Mouse (Mus musculus) layer of hippocampus, adult 18-20 months (tissue): ENCODE results near the gene Smok3a. TPM values are rescaled to one million over a fixed set of nuclear protein-coding genes. Genes with fewer than 3 reads are reported as not detected.
"Not testable (repeated sequence)": the region's sequence is repeated elsewhere in the genome, so short reads cannot be mapped to it uniquely, and the experiment has no call there.

Source experiments
- DNase-seq, 2 experiments: peaks; one replicate each; pipeline ENCODE4 v3.0.0; 2022; ENCODE audit warnings: low spot score in 2 of 2
- long read RNA-seq: library from polyadenylated mRNA; stranded (forward); transcript quantifications from one replicate; pipeline ENCODE4 v2.0.0, GENCODE M21; 2021
- total RNA-seq, 2 experiments: library from RNA; stranded (reverse); gene quantifications; 2 replicates each; pipeline ENCODE4 v1.2.3; 2021

Smok3a gene
- total RNA-seq = not detected
- long read RNA-seq = 0 reads

DNA sequence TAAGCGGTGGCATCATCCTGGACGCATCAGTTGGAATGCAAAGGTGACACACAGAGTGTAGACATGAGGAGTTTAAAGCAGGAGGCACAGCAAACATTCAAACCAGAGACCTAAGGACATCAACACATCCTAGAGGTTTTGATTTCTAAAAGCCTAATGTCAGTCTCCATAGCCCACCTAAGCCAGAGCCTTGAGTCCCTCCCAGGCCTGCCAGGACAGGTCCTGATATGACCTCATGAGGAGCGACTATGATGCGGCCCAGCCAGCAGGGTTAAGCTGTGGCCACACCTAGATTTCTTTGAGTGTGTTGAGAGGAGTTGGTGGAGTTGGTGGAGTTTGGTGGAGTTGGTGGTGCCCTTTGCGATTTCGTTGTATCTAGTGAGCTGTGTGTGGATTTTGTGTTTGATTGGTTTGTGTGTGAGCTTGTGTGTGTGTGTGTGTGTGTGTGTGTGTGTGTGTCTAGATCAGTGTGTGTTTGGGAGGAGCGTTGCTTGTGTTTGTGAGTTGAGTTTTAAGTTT, at the start of gene Smok3a, which contains the start of gene Smok3b:
Gene Smok3a (plus strand): TSS at position 301 of the 519 bp plus-strand sequence.
Gene Smok3b (plus strand): TSS at position 469 of the 519 bp plus-strand sequence.
- not testable (repeated sequence) for DNase-seq

DNA sequence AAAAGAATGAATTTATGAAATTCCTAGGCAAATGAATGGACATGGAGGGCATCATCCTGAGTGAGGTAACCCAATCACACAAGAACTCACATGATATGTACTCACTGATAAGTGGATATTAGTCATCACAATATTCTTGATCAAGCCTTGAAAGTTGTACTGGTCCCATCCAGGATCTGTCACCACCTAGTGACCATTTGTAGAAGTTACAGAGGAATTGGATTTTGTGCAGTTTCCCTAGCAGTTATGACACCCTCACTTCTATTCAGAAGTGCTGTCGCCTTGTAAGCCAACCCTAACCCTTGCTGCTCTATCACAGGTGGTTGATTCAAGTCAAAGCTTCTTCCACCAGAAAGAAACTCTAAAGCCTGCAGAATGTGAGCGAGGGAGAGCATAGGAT, 47.9 kb upstream of the Smok3a start:
- peak in 1 of 2 experiments; percentile 3 for DNase-seq

DNA sequence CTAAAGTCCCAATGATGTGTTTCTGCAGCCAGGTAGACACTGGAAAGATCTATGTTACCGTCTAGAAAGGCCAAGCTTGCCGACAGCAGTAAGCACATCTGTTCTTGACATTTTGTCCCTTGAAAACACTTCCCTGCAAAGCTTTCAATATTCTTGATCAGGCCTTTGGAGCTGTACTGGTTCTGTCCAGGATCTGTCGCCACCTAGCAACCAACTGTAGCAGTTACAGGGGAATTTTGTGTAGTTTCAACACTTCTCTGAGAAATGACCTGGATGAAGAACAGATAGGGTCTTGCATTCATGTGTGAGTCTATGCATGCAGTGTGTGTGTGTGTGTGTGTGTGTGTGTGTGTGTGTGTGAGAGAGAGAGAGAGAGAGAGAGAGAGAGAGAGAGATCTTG, 47.3 kb upstream of the Smok3a start:
- peak in 1 of 2 experiments; percentile 23 for DNase-seq

DNA sequence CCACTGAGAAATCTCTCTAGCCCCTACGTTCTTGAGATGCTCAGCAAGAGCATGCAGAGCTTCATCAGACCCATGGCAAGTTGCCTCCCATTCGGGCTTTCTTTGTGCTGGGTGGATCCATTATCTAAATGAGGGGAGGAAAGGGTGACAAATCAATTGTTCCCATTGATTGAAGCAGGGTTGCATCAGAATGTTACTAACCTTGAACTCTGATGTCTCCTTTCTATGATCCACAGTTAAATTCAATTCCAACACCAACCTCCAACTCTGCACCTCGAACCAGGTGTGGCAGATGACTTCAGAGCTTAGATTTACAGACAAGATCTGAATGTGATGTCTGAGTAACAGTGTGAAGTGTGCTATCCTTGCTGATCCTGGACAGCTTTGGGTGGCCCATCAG, 46.3 kb upstream of the Smok3a start:
- DNase-seq = no peak

DNA sequence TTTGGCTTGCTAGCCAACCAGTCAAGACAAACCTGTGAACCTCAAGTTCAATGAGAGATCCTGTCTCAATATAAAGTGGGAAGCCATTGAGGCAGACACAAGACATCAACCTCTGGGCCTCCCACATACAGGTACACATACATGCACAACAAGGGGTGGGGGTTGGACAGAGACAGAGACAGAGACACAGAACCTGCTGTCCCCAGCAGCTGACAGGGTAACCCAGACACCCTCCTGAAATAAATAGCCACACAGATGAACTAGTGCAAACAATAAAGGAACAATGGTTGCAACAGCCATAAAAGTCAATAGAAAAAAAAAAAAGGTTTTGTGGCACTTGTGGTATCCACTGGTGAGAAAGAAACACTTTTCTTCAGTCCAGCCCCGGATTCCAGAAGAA, 45.6 kb upstream of the Smok3a start:
- DNase-seq = no peak

DNA sequence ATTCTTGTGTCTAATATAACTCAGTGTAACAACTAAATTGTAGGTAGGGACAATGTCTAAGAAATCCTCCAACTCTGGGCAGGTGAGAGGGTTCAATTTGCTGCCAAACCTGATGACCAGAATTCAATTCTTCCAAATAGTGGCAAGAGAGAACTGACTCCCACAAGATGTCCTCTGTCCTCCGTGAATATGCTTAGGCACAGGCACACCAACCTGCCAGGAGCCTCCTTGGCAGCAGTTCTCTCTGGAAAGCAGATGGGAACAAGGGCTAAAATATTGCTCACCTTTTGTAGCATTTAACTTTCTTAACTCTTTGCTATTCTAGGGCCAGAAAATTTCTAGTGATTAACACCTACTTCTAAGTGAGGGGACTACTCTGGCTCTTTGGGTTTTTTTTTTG, 43.8 kb upstream of the Smok3a start:
- DNase-seq = no peak

DNA sequence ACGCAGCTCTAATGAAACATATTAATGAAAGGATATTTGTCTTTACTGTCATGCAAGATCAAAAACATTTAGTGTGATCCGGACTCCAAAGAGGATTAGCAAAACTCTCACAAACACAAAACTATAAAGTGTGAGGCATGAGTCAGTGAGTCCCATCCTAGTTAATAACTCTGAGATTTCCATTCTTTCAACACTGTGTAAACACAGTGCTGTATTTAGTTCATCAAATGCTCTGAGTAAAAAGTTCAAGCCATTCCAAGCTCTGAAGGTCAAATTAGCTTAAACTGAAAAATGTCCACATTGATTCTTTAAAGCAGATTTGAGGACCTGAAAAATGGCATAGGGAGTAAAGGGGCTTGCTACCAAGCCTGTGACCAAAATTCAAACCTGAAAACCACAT, 42.0 kb upstream of the Smok3a start:
- no peak for DNase-seq

DNA sequence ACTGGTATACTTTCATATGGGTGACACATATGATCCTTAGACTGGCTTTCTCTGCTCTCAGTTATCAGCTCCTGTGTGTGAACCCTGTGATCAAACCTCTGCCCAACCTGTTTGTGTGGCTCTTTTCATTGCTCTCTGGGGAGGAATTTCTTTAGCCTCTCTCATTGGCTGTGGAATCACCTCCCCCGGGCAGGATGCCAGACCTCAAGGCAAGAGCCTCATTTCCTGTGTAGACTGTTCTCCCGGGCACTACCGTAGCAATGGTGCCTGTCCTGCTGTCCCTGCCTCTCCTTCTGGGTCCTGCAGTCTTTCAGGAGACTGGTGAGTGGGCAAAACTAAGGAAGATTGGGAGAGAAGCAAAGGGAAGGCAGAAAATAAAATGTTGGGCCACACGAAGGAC, 39.8 kb upstream of the Smok3a start, which contains the start of gene Azgp1:
Gene Azgp1 (plus strand): TSS at position 221 of the 400 bp plus-strand sequence.
- no peak for DNase-seq

DNA sequence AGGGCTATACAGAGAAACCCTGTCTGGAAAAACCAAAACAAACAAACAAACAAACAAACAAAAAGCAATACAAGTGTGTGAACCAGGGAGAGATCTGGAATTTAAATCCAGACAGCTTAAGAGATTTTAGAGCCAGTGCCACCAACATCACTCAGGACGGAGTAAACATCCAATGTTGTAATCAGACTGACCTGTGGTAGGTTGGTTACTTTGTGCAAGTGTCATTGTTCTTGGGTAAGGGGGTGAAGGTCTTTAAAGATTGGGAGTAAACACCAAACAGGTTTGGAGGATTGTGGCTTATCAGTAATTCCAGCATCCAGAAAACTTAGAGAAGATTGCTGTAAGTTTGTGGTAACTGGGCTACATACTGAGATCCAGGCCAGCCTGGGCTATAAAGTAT, 34.7 kb upstream of the Smok3a start:
- no peak for DNase-seq

DNA sequence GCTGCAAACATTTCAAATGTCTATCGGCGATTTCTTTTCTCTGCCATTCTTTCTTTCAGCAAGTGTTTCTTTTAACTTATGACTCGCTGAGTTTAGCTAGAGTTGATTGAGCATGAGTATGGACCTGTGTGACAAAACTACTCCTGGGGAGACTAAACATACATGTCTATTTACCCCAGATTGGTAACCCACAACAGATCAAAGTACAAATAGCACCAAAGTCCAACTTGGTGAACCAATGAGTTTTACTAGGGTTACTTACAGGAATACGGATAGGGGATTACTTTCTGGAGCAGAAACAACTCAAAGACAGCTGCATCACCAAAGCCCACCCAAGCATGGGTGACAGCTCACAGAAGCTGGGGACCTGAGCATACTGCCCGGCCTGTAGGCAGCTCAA, 11.6 kb upstream of the Smok3a start:
- no peak for DNase-seq

DNA sequence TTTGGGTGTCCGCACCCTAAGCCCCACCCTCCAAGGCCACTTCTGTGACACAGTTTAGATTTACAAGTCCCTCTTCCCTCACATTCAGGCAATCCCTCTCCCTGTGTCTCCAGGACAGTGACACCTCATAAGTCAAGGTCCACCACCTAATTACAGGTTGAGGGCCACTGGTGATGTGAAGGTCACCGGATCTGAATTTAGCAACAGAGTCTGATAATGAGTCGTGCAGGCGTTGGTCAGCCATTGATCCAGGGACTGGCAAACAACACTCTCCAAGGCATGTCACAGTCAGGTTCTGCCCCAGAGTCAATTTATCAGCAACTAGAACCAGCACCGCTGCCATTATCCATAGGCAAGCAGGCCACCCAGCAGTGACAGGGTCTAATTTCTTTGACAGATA, 8.7 kb upstream of the Smok3a start:
- DNase-seq = no peak

DNA sequence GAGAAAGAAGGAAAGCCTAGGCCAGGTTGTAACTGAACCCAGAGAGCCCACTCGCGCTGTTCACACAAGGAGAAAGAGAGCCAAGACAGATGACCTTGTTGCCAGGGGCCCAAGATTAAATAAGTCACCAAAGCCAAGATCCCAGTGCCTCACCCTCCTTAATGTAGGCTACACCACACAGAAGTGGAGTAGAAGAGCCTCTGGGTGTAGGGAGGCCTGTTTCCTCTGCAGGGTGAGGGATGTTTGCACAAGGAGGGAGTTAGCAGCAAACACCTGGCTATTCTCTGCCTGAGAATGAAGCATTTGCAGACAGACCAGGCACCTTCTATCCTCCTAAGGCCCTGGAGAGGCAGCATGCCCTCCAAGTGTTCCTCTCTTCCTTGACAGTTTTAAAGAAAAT, 4.5 kb upstream of the Smok3a start:
- DNase-seq = no peak

DNA sequence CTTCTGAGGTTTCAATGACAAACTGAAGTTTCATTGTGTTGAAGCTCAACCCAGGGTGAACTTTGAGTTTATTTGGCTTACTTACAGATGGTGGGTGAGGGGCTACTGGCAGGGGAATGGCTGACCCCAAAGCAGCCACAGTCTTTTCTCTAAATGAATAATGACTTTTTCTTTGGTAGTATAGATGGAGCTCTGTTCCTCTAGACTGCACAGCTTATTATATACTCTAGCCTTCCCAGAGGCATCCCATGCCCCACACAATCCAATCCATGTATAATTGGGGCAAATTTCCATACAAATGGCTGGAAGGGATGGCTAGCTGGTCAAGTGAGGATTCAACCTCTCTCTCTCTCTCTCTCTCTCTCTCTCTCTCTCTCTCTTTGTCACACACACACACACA, 4.1 kb upstream of the Smok3a start:
- no peak for DNase-seq

DNA sequence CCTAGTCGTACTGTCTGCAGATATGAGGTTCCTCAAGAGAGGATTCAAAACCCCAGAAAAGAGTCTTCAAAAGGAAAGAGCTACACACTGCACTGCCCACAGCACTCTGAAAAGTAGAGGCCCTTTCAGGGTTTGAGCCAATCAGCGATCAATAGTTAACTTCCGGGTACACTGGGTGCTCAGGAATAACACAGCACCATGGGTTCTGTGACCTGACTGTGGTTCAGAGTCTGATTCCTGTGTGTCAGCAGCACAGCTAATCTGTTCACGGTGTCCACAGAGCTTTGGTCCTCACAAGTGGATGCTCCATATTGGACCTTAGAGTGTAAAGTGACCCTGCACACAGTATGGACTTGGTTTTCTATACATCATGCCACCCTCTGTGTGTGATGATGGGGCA, 1.5 kb upstream of the Smok3a start:
- DNase-seq = not testable (repeated sequence)

DNA sequence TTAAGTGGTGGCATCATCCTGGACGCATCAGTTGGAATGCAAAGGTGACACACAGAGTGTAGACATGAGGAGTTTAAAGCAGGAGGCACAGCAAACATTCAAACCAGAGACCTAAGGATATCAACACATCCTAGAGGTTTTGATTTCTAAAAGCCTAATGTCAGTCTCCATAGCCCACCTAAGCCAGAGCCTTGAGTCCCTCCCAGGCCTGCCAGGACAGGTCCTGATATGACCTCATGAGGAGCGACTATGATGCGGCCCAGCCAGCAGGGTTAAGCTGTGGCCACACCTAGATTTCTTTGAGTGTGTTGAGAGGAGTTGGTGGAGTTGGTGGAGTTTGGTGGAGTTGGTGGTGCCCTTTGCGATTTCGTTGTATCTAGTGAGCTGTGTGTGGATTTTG, 31.8 kb downstream of the Smok3a start, which contains the start of gene Smok3c:
Gene Smok3c (plus strand): TSS at position 301 of the 400 bp plus-strand sequence.
- not testable (repeated sequence) for DNase-seq

DNA sequence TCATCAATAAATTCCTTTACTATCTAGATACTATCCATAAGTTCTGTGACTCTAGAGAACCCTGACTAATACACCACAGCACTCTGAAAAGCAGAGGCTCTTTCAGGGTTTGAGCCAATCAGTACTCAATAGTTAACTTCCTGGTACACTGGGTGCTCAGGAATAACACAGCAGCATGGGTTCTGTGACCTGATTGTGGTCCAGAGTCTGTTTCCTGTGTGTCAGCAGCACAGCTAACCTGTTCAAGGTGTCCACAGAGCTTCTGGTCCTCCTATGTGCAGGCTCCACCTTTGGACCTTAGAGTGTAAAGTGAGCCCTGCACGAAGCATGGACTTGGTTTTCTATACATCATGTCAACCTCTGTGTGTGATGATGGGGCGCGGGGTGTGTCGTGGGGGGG, 52.7 kb downstream of the Smok3a start:
- no peak for DNase-seq

DNA sequence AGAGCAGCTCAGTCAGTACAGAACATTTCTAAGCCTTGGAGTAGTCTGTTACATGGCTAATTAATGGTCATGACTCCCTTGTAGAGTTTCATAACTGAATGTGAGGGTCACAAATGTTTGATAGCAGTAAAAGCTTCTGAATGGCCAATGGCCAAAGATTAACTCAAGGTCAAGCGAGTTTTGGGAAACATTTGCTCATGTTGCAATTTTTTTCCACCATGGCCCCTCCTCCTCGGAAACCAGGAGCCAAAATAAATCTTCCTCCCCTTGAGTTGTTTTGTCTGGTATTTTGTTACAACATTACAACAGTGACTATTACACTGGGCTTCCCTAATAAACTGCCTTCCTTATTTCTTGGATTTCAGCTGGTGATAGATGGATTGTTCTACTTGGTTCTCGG, 54.6 kb downstream of the Smok3a start:
- no peak for DNase-seq

DNA sequence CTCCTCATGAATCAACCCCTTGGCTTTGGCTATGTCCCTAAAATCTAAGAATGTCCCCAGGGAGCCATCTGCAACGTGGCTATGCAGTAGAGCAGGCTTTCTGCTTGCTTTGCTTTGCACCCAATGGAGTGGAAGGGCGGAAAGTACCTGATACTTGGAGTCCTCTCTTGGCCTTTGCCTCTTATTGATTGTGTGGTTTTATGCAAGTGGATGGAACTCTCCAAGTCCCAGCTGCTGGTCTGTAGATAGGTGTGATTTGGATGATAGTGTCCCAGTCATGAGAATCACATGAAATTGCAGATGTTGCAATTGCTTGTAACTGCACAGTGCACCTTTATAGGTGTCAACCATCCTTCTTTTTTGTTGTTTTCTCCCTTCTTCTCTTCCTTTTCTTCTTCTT, 55.1 kb downstream of the Smok3a start:
- no peak for DNase-seq

DNA sequence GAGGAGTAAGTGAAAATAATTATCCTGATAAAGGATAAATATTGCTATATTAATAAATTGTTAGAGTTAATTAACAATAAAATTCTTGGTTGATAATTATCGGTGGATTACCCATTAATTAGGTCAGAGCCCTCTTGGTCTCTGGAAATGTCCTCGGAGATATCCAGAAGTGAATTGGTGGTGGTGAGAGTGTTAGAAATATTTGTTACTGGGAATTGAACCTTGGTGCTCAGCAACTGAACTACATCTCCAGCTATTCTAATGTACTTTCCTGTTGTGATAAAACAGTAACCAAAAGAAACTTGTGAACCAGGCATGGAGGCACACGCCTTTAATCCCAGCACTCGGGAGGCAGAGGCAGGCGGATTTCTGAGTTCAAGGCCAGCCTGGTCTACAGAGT, 59.4 kb downstream of the Smok3a start:
- no peak for DNase-seq

DNA sequence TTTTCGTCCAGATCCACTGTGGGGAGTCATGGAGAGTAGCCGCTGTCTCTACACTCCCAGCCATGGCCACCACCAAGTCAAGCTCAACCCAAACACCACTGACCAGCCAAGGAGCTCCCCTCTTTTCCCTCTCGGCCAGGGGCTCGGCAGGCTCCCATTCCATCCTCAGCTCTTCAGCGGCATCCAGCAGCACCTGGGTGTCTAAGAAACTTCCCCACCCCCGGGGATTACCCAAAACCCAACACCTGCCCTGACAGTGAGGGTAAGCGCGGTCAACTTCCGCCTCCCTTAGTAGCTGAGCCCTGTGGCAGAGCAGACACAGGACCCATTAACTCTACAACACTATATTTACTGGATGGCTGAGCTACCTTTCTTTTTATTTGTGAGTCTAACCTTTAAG, 60.4 kb downstream of the Smok3a start:
- no peak for DNase-seq

DNA sequence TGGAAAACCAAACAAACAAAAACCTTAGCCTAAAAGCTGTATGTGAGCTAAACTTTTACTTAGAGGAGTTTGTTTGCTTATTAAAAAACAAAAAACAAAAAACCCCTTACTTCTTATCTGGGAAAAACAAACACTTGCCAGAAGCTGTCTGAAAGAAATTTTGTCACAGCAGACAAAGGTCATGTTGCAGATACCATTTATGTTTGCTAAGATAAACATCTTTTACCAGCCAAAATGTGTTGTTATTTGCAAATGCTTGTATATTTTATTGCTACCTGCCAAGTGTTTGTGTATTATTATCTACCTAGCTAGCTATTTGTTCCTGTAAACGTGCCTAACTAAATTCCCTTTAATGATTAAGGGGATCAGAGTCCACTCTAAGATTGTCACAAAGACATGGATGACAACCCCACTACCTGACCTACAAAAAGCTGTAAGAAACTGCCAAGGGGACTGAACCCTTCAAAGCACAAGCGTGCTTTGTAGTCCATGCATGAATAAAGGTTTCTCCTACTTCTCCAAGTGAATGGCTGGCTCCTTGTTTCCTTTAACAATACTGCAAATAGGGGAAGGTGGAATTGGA, 62.3 kb downstream of the Smok3a start:
- no peak for DNase-seq

DNA sequence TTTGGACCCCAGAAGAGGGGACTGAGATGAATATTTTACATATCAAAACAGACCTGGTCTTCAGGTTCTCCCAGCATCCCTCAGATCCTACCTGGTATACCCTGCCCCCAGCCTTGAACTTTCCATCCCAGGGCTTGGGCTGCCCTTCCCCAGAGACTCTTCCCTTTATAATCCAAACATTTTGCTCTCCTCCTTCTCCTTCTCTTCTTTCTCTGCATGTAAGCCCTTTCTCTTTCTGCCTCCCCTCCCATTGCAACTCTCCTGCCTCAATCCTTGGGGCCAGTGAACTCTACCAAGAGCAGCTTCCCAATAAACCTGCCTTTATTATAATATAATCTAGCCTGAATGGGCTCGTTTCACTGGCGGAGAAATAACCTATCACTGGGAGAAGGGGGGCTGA, 62.9 kb downstream of the Smok3a start:
- no peak for DNase-seq
